Mouse (Mus musculus) forebrain, embryonic 16.5 days (tissue): ENCODE measurements around the gene Smc3. TPM values are rescaled to one million over a fixed set of nuclear protein-coding genes. Genes with fewer than 3 reads are reported as not detected.

Experiments used
- ATAC-seq: fragments of 200-750 bp; cut with Nextera tagmentation; 2 replicates; pipeline ENCODE4 v1.8.0; 2017; ENCODE audit warnings: mild to moderate bottlenecking, moderate library complexity
- H3K27ac ChIP-seq: fragments of 300-500 bp; sonication (generic); 2 replicates; pipeline ENCODE4 v1.5.1; 2014; ENCODE audit warnings: low read length, control low read depth
- H3K27me3 ChIP-seq: fragments of 300-500 bp; sonication (generic); replicated peaks from 2 replicates; pipeline ENCODE4 v1.6.1; 2014; ENCODE audit warnings: low read length; ENCODE audit not compliant: control insufficient read depth, insufficient read depth
- H3K36me3 ChIP-seq: fragments of 300-500 bp; sonication (generic); 2 replicates; pipeline ENCODE4 v1.6.1; 2014; ENCODE audit not compliant: control insufficient read depth, insufficient read depth
- H3K4me1 ChIP-seq: fragments of 300-500 bp; sonication (generic); replicated peaks from 2 replicates; pipeline ENCODE4 v1.6.1; 2014; ENCODE audit warnings: low read length; ENCODE audit not compliant: control insufficient read depth, insufficient read depth
- H3K4me2 ChIP-seq: fragments of 300-500 bp; sonication (generic); 2 replicates; pipeline ENCODE4 v1.6.1; 2014; ENCODE audit warnings: mild to moderate bottlenecking, low read length, control low read depth
- H3K4me3 ChIP-seq: fragments of 300-500 bp; sonication (generic); replicated peaks from 2 replicates; pipeline ENCODE4 v1.5.1; 2014; ENCODE audit warnings: mild to moderate bottlenecking, low read length, control low read depth
- H3K9ac ChIP-seq: fragments of 300-500 bp; sonication (generic); replicated peaks from 2 replicates; pipeline ENCODE4 v1.6.1; 2014; ENCODE audit warnings: low read depth, low read length, control low read depth
- H3K9me3 ChIP-seq: fragments of 300-500 bp; sonication (generic); 2 replicates; pipeline ENCODE4 v1.6.1; 2016; ENCODE audit warnings: low read length; ENCODE audit not compliant: control insufficient read depth
- WGBS: fragments of 180-500 bp; shearing (Covaris S2); extraction: QIAGEN DNeasy Blood & Tissue Kit; methylation state at CpG from one replicate; pipeline ENCODE4 v1.1.7; 2014; 5-methylcytosine and 5-hydroxymethylcytosine counted together
- polyA plus RNA-seq: library from polyadenylated mRNA; unstranded; fragments of >200 nt; fragmentation: Nextera tagmentation; extraction: Ambion mirVana; gene quantifications from 2 replicates; pipeline ENCODE4 v1.2.1, GENCODE M21; 2015

Smc3 gene
- polyA plus RNA-seq, 1 experiment from 2014 or later, result 70.4 TPM

GRCm38 (mm10) chr19:53676228-53676627 lies 76.0 kb downstream of the Smc3 start:
- under 1% methylated on average over 26 of the region's 26 CpGs for WGBS

GRCm38 (mm10) chr19:53676718-53677634 lies 76.8 kb downstream of the Smc3 start, which contains the start of gene Rbm20:
Gene Rbm20, plus strand, starts transcription at chr19:53677306.
- peaks cover 37% of the 10 kb centered on the region for H3K27me3 ChIP-seq
- H3K27ac ChIP-seq, result no peak within 1 kb of the TSS
- no peaks in the 10 kb centered on the region for H3K9me3 ChIP-seq
- peaks cover 19% of the 10 kb centered on the region for H3K4me1 ChIP-seq
- H3K36me3 ChIP-seq, result no peaks in the 10 kb centered on the region
- peak within 1 kb of the TSS; percentile 62 for H3K9ac ChIP-seq
- peak; percentile 77 for ATAC-seq
- under 1% methylated on average over 72 of the region's 82 CpGs for WGBS
- peak within 1 kb of the TSS; percentile 100 for H3K4me2 ChIP-seq
- H3K4me3 ChIP-seq, result peak within 1 kb of the TSS; percentile 70

More at GRCm38 (mm10) chr19:53676228-53676627, 76.0 kb downstream of the Smc3 start:
- H3K27ac ChIP-seq, result no peak overlapping the region
- H3K27me3 ChIP-seq, result peaks cover 37% of the 10 kb centered on the region
- H3K4me3 ChIP-seq, result peak overlapping the region; percentile 70
- ATAC-seq, result peak; percentile 41
- peaks cover 19% of the 10 kb centered on the region for H3K4me1 ChIP-seq
- no peak overlapping the region for H3K9ac ChIP-seq
- H3K36me3 ChIP-seq, result no peaks in the 10 kb centered on the region
- H3K9me3 ChIP-seq, result no peaks in the 10 kb centered on the region
- H3K4me2 ChIP-seq, result peak overlapping the region; percentile 100

- no peak overlapping the region for H3K27ac ChIP-seq
- H3K4me3 ChIP-seq, result no peak overlapping the region
- 96% methylated on average over 9 of the region's 9 CpGs for WGBS
- H3K9ac ChIP-seq, result no peak overlapping the region
- H3K36me3 ChIP-seq, result no peaks in the 10 kb centered on the region
- no peak for ATAC-seq
- H3K9me3 ChIP-seq, result no peaks in the 10 kb centered on the region
- H3K27me3 ChIP-seq, result peaks cover 31% of the 10 kb centered on the region
- no peak overlapping the region for H3K4me2 ChIP-seq
- H3K4me1 ChIP-seq, result peaks cover 19% of the 10 kb centered on the region
Measured at GRCm38 (mm10) chr19:53679194-53679593, 79.0 kb downstream of the Smc3 start.

- Histone ChIP-seq H3K27ac (no peak overlapping the region), H3K9ac (no peak overlapping the region)
Measured at GRCm38 (mm10) chr19:53679981-53680380, 79.8 kb downstream of the Smc3 start.

GRCm38 (mm10) chr19:53682427-53682826 lies 82.2 kb downstream of the Smc3 start:
- Histone ChIP-seq H3K4me2 (no peak overlapping the region), H3K9ac (no peak overlapping the region), H3K27me3 (peaks cover 11% of the 10 kb centered on the region), H3K4me1 (peaks cover 7% of the 10 kb centered on the region), H3K27ac (no peak overlapping the region), H3K4me3 (no peak overlapping the region), H3K36me3 (no peaks in the 10 kb centered on the region), H3K9me3 (no peaks in the 10 kb centered on the region)
- no peak for ATAC-seq
- WGBS, result 39% methylated on average over 8 of the region's 8 CpGs

More at GRCm38 (mm10) chr19:53679981-53680380, 79.8 kb downstream of the Smc3 start:
- no peak for ATAC-seq
- Histone ChIP-seq H3K9me3 (no peaks in the 10 kb centered on the region), H3K4me1 (peaks cover 19% of the 10 kb centered on the region), H3K27me3 (peaks cover 27% of the 10 kb centered on the region), H3K4me3 (no peak overlapping the region), H3K4me2 (no peak overlapping the region), H3K36me3 (no peaks in the 10 kb centered on the region)
- WGBS, result 88% methylated on average over 7 of the region's 7 CpGs

GRCm38 (mm10) chr19:53687592-53687991 lies 87.4 kb downstream of the Smc3 start:
- H3K4me1 ChIP-seq, result no peaks in the 10 kb centered on the region
- H3K9ac ChIP-seq, result no peak overlapping the region
- H3K27ac ChIP-seq, result no peak overlapping the region
- no peaks in the 10 kb centered on the region for H3K27me3 ChIP-seq
- no peak overlapping the region for H3K4me3 ChIP-seq
- WGBS, result 88% methylated on average over 5 of the region's 5 CpGs
- no peak overlapping the region for H3K4me2 ChIP-seq
- ATAC-seq, result no peak
- peaks cover 3% of the 10 kb centered on the region; the same call in 1 of the 2 replicates for H3K9me3 ChIP-seq
- H3K36me3 ChIP-seq, result no peaks in the 10 kb centered on the region

GRCm38 (mm10) chr19:53690816-53691215 lies 90.6 kb downstream of the Smc3 start:
- no peaks in the 10 kb centered on the region for H3K4me1 ChIP-seq
- H3K9me3 ChIP-seq, result peaks cover 3% of the 10 kb centered on the region; the same call in 1 of the 2 replicates
- H3K27ac ChIP-seq, result no peak overlapping the region
- H3K36me3 ChIP-seq, result no peaks in the 10 kb centered on the region
- no peaks in the 10 kb centered on the region for H3K27me3 ChIP-seq
- WGBS, result 49% methylated on average over 10 of the region's 10 CpGs
- H3K9ac ChIP-seq, result no peak overlapping the region
- H3K4me2 ChIP-seq, result no peak overlapping the region
- ATAC-seq, result no peak
- no peak overlapping the region for H3K4me3 ChIP-seq

GRCm38 (mm10) chr19:53694020-53694419 lies 93.8 kb downstream of the Smc3 start:
- ATAC-seq, result no peak
- no peaks in the 10 kb centered on the region for H3K36me3 ChIP-seq
- no peak overlapping the region for H3K9ac ChIP-seq
- no peaks in the 10 kb centered on the region for H3K27me3 ChIP-seq
- no peaks in the 10 kb centered on the region for H3K9me3 ChIP-seq
- 13% methylated on average over 1 of the region's 1 CpGs for WGBS
- H3K27ac ChIP-seq, result no peak overlapping the region
- peaks cover 2% of the 10 kb centered on the region for H3K4me1 ChIP-seq
- H3K4me3 ChIP-seq, result no peak overlapping the region
- no peak overlapping the region for H3K4me2 ChIP-seq
